Mouse (Mus musculus) embryonic fibroblast, embryonic 13.5 days (primary cell): ENCODE data around the gene Jmjd1c.

ENCODE experiments used
- CTCF ChIP-seq: IDR thresholded peaks from 2 replicates; pipeline ENCODE4 v1.5.1; 2011; ENCODE audit warnings: mild to moderate bottlenecking, control low read depth, low read length, moderate library complexity, borderline replicate concordance; ENCODE audit not compliant: insufficient read depth
- POLR2A ChIP-seq: IDR thresholded peaks from 2 replicates; pipeline ENCODE4 v1.6.1; 2011; ENCODE audit warnings: low read depth, mild to moderate bottlenecking, control low read depth, low read length, moderate library complexity

DNA sequence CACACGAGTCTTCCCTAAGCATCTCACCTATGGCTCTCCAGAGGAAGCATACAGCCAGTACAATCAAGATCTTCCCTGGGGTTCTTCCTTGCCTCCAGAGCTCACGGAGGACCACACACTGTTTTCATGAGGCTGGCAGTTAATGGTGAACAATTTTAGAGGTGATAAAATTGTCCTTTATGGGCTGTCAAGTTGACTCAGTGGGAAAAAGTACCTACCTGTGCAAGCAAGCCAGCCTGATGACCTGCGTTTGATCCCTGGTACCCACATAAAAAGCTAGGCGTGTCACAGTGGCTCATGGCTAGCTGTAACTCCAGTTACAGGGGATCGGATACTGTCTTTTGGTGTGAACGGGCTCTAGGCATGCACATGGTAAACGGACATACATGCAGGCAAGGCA, 10.0 kb upstream of the Jmjd1c start:
- TF ChIP-seq CTCF (no peak), POLR2A (no peak)
